Mouse (Mus musculus) liver, embryonic 14.5 days (tissue): ENCODE measurements around the gene Atp1b2. TPM values are rescaled to one million over a fixed set of nuclear protein-coding genes. Genes with fewer than 3 reads are reported as not detected.

ENCODE experiments used
- ATAC-seq: fragments of 200-750 bp; cut with Nextera tagmentation; 2 replicates; pipeline ENCODE4 v1.8.0; 2017; ENCODE audit warnings: moderate number of reproducible peaks, mild to moderate bottlenecking, moderate library complexity; ENCODE audit not compliant: insufficient read depth
- DNase-seq, 3 experiments: peaks; one replicate each; pipeline ENCODE4 v3.0.0-alpha.2; 2012 to 2013; ENCODE audit warnings: low read depth in 3 of 3, low spot score in 3 of 3
- H3K27ac ChIP-seq: fragments of 300-500 bp; sonication (generic); 2 replicates; pipeline ENCODE4 v1.5.1; 2014; ENCODE audit warnings: moderate library complexity, mild to moderate bottlenecking, control low read depth, inconsistent platforms
- H3K27me3 ChIP-seq: fragments of 300-500 bp; sonication (generic); 2 replicates; pipeline ENCODE4 v1.6.1; 2014; ENCODE audit warnings: mild to moderate bottlenecking, low read length, moderate library complexity; ENCODE audit not compliant: control insufficient read depth, insufficient read depth
- H3K36me3 ChIP-seq: fragments of 300-500 bp; sonication (generic); replicated peaks from 2 replicates; pipeline ENCODE4 v1.6.1; 2014; ENCODE audit warnings: low read depth; ENCODE audit not compliant: control insufficient read depth, insufficient read depth
- H3K4me1 ChIP-seq, 2 experiments: fragments of 200-500 bp in 1 of 2; fragments of 300-500 bp in 1 of 2; sonication (generic) in 1 of 2; replicated peaks; 2 replicates each; pipeline ENCODE4 v1.6.1; 2012 to 2014; ENCODE audit warnings: antibody characterized with exemption in 1 of 2, inconsistent platforms in 1 of 2, low read length in 1 of 2; ENCODE audit not compliant: control insufficient read depth in 2 of 2, insufficient read depth in 2 of 2
- H3K4me2 ChIP-seq: fragments of 300-500 bp; sonication (generic); 2 replicates; pipeline ENCODE4 v1.6.1; 2014; ENCODE audit warnings: low read depth, mild to moderate bottlenecking, control low read depth, moderate library complexity
- H3K4me3 ChIP-seq, 2 experiments: fragments of 200-500 bp in 1 of 2; fragments of 300-500 bp in 1 of 2; sonication (generic) in 1 of 2; 2 replicates each; pipeline ENCODE4 v1.5.1; 2012 to 2014; ENCODE audit warnings: low read depth in 2 of 2, low read length in 2 of 2, mild to moderate bottlenecking in 2 of 2, control low read depth in 1 of 2, inconsistent platforms in 1 of 2, moderate library complexity in 1 of 2; ENCODE audit not compliant: insufficient read depth in 1 of 2
- H3K9ac ChIP-seq: fragments of 300-500 bp; sonication (generic); replicated peaks from 2 replicates; pipeline ENCODE4 v1.6.1; 2014; ENCODE audit warnings: mild to moderate bottlenecking, control low read depth, moderate library complexity
- H3K9me3 ChIP-seq: fragments of 300-500 bp; sonication (generic); 2 replicates; pipeline ENCODE4 v1.6.1; 2016; ENCODE audit warnings: low read length, mixed read lengths; ENCODE audit not compliant: control insufficient read depth
- CTCF ChIP-seq: IDR thresholded peaks from 2 replicates; pipeline ENCODE4 v1.5.1; 2016; ENCODE audit warnings: antibody characterized with exemption, low read depth, control low read depth
- EP300 ChIP-seq: IDR thresholded peaks from 2 replicates; pipeline ENCODE4 v1.6.1; 2016; ENCODE audit warnings: antibody characterized with exemption, low read depth
- WGBS: fragments of 180-500 bp; shearing (Covaris S2); extraction: QIAGEN DNeasy Blood & Tissue Kit; methylation state at CpG from one replicate; pipeline ENCODE4 v1.1.7; 2014; ENCODE audit not compliant: insufficient replicate concordance; 5-methylcytosine and 5-hydroxymethylcytosine counted together
- polyA plus RNA-seq, 2 experiments: library from polyadenylated mRNA; depleted of rRNA in 1 of 2; stranded (reverse) in 1 of 2; unstranded in 1 of 2; fragments of >200 nt; fragmentation: Nextera tagmentation in 1 of 2; extraction: Ambion mirVana in 1 of 2; gene quantifications; 2 replicates each; pipeline versions ENCODE4 v1.2.1 to v1.2.3; 2012 to 2014

Atp1b2 gene
- polyA plus RNA-seq, 2 experiments = 20.6 to 21.3 TPM

GRCm38 (mm10) chr11:69558756-69559155 is 47.0 kb downstream of the Atp1b2 start:
- Histone ChIP-seq H3K9me3 (no peaks in the 10 kb centered on the region), H3K27me3 (peaks cover 33% of the 10 kb centered on the region), H3K27ac (no peak overlapping the region), H3K4me1 (peaks cover 0 to 8% of the 10 kb centered on the region in 2 experiments; a peak in 2 of 4 replicates), H3K36me3 (peaks cover 17% of the 10 kb centered on the region; the same call in 1 of the 2 replicates), H3K4me3 (no peak overlapping the region), H3K4me2 (no peak overlapping the region), H3K9ac (no peak overlapping the region)
- ATAC-seq = no peak
- TF ChIP-seq CTCF = no peak
- no peak for TF ChIP-seq EP300
- DNase-seq = no peak
- 11% methylated on average over 6 of the region's 6 CpGs for WGBS

GRCm38 (mm10) chr11:69557381-69557958 is 48.3 kb downstream of the Atp1b2 start:
- H3K4me2 ChIP-seq = no peak overlapping the region
- WGBS = 44% methylated on average over 14 of the region's 14 CpGs
- H3K27me3 ChIP-seq = peaks cover 33% of the 10 kb centered on the region
- DNase-seq (no peak), ATAC-seq (no peak)
- no peaks in the 10 kb centered on the region for H3K9me3 ChIP-seq
- H3K27ac ChIP-seq = no peak overlapping the region
- no peak for TF ChIP-seq EP300
- no peak for TF ChIP-seq CTCF
- H3K4me3 ChIP-seq = no peak overlapping the region
- no peak overlapping the region for H3K9ac ChIP-seq
- H3K36me3 ChIP-seq = peaks cover 9% of the 10 kb centered on the region; the same call in 1 of the 2 replicates
- peaks cover 0 to 8% of the 10 kb centered on the region in 2 experiments; a peak in 2 of 4 replicates for H3K4me1 ChIP-seq

GRCm38 (mm10) chr11:69554539-69555140 is 51.1 kb downstream of the Atp1b2 start:
- no peaks in the 10 kb centered on the region for H3K9me3 ChIP-seq
- H3K4me3 ChIP-seq = no peak overlapping the region
- H3K4me2 ChIP-seq = no peak overlapping the region
- peaks cover 20% of the 10 kb centered on the region for H3K27me3 ChIP-seq
- TF ChIP-seq EP300 (no peak), CTCF (no peak)
- DNase-seq (no peak), ATAC-seq (no peak)
- no peak overlapping the region for H3K27ac ChIP-seq
- no peak overlapping the region for H3K9ac ChIP-seq
- no peaks in the 10 kb centered on the region for H3K36me3 ChIP-seq
- WGBS = 32% methylated on average over 5 of the region's 5 CpGs
- peaks cover 0 to 8% of the 10 kb centered on the region in 2 experiments; a peak in 2 of 4 replicates for H3K4me1 ChIP-seq

- H3K9me3 ChIP-seq = no peaks in the 10 kb centered on the region
- no peak overlapping the region for H3K27ac ChIP-seq
- no peaks in the 10 kb centered on the region; a peak in 1 of 4 replicates for H3K4me1 ChIP-seq
- no peak overlapping the region for H3K4me3 ChIP-seq
- TF ChIP-seq EP300 (no peak), CTCF (no peak)
- no peak overlapping the region for H3K4me2 ChIP-seq
- no peak overlapping the region for H3K9ac ChIP-seq
- no peaks in the 10 kb centered on the region for H3K36me3 ChIP-seq
- ATAC-seq = no peak
- 57% methylated on average over 2 of the region's 2 CpGs for WGBS
- no peak for DNase-seq
- peaks cover 7% of the 10 kb centered on the region for H3K27me3 ChIP-seq
These were observed 52.4 kb downstream of the Atp1b2 start for GRCm38 (mm10) chr11:69553341-69553721.

- H3K9me3 ChIP-seq = no peaks in the 10 kb centered on the region
- H3K9ac ChIP-seq = no peak overlapping the region
- H3K4me1 ChIP-seq = no peaks in the 10 kb centered on the region; a peak in 1 of 4 replicates
- no peak overlapping the region for H3K4me2 ChIP-seq
- H3K4me3 ChIP-seq = no peak overlapping the region
- WGBS = 39% methylated on average over 14 of the region's 14 CpGs
- ATAC-seq (no peak), DNase-seq (no peak)
- H3K27me3 ChIP-seq = peaks cover 3% of the 10 kb centered on the region; the same call in 1 of the 2 replicates
- no peaks in the 10 kb centered on the region for H3K36me3 ChIP-seq
- TF ChIP-seq EP300 = no peak
- no peak for TF ChIP-seq CTCF
- H3K27ac ChIP-seq = no peak overlapping the region
These were observed 53.0 kb downstream of the Atp1b2 start for GRCm38 (mm10) chr11:69552622-69553340.
